ENCODE assay signal across 22 mouse cellular contexts in the genomic region with DNA sequence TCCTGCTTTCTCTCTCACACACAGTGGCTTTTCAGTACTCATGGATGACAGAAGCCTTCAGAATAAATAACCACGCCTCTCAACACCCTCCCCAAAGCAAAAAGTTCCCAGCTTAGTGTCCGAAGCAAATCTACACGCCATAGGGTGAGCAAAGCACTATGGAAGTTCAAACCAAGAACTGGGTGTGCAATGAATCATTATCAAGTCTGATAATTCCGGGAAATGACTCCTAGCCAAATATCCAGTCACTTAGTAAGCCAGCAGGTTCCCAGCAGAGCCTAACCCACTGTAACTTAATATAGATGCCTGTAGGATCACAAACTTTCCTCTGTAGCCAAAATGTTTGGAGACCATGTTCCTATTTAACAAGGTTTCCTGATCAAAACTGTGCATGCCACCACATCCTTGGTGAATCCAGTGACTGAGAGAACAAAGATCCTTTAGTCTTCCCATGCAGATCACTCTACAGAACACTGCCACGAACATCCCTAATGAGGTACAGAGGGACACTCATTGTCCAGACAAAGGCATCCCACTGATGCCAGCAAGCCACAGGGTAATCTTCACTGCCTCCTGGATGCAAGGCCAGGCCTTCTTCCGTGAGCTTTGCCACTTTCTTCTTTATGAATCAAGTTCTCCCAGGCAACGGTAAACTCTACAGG. TPM values are rescaled to one million over a fixed set of nuclear protein-coding genes. Genes with fewer than 3 reads are reported as not detected.
"Had no signal": no experiment of that assay in that cellular context is flagged by ENCODE, and none has a peak within 500 bp of the region (broad histone marks: within the 10 kb centered on the region; RNA-seq: fewer than 3 reads in every experiment).

No protein-coding gene starts in this region.

- H3K36me3 ChIP-seq: liver, embryonic 15.5 days; midbrain, embryonic 10.5 days; neural tube, embryonic 12.5 days had no signal

- H3K4me1 ChIP-seq: liver, embryonic 15.5 days; neural tube, embryonic 12.5 days had no signal

- DNase-seq: kidney, adult 11 months; kidney, postnatal 10 days; layer of hippocampus, postnatal 36 days; lung, postnatal 10 days; lung, postnatal 4 days; midbrain, embryonic 14.5 days; right cerebral cortex, postnatal 14 days; thymus, postnatal 36 days had no signal

- H3K4me2 ChIP-seq: liver, embryonic 11.5 days; liver, embryonic 15.5 days; lung, embryonic 14.5 days; neural tube, embryonic 12.5 days had no signal

- H3K27me3 ChIP-seq: liver, embryonic 15.5 days; neural tube, embryonic 12.5 days had no signal

- H3K4me3 ChIP-seq: liver, embryonic 15.5 days; midbrain, embryonic 10.5 days; neural tube, embryonic 12.5 days had no signal

RNA-seq across cellular contexts. Expression of gene Defb47, which starts 5.9 kb away (rescaled TPM):
- total RNA-seq: layer of hippocampus, postnatal 36 days; left cerebral cortex, postnatal 36 days; megakaryocyte, adult 5-6 weeks; neutrophil, adult 5-6 weeks had no signal
- polyA plus RNA-seq: kidney, embryonic 14.5 days; large intestine, adult 2 months; limb, embryonic 14.5 days; liver, embryonic 11.5 days; liver, embryonic 15.5 days; lung, embryonic 14.5 days; midbrain, embryonic 10.5 days; neural tube, embryonic 12.5 days; spleen, adult 2 months; stomach, embryonic 16.5 days; thymus, postnatal 0 days had no signal

RNA-seq across cellular contexts. Expression of gene Defb48, which starts 7.7 kb away (rescaled TPM):
- total RNA-seq: layer of hippocampus, postnatal 36 days; left cerebral cortex, postnatal 36 days; megakaryocyte, adult 5-6 weeks; neutrophil, adult 5-6 weeks had no signal
- polyA plus RNA-seq: kidney, embryonic 14.5 days; large intestine, adult 2 months; limb, embryonic 14.5 days; liver, embryonic 11.5 days; liver, embryonic 15.5 days; lung, embryonic 14.5 days; midbrain, embryonic 10.5 days; midbrain, embryonic 14.5 days; neural tube, embryonic 12.5 days; spleen, adult 2 months; stomach, embryonic 16.5 days; thymus, postnatal 0 days had no signal

RNA-seq across cellular contexts. Expression of gene Defb43, which starts 19.6 kb away (rescaled TPM):
- total RNA-seq: layer of hippocampus, postnatal 36 days; left cerebral cortex, postnatal 36 days; megakaryocyte, adult 5-6 weeks; neutrophil, adult 5-6 weeks had no signal
- polyA plus RNA-seq: kidney, embryonic 14.5 days; large intestine, adult 2 months; limb, embryonic 14.5 days; liver, embryonic 11.5 days; liver, embryonic 15.5 days; lung, embryonic 14.5 days; midbrain, embryonic 10.5 days; midbrain, embryonic 14.5 days; neural tube, embryonic 12.5 days; spleen, adult 2 months; stomach, embryonic 16.5 days; thymus, postnatal 0 days had no signal

RNA-seq across cellular contexts. Expression of gene Defb42, which starts 54.8 kb away (rescaled TPM):
- total RNA-seq: layer of hippocampus, postnatal 36 days; left cerebral cortex, postnatal 36 days; megakaryocyte, adult 5-6 weeks; neutrophil, adult 5-6 weeks had no signal
- polyA plus RNA-seq: large intestine, adult 2 months; liver, embryonic 15.5 days; lung, embryonic 14.5 days; midbrain, embryonic 10.5 days; neural tube, embryonic 12.5 days had no signal

RNA-seq across cellular contexts. Expression of gene Defb30, which starts 57.8 kb away (rescaled TPM):
- total RNA-seq: layer of hippocampus, postnatal 36 days; left cerebral cortex, postnatal 36 days; megakaryocyte, adult 5-6 weeks; neutrophil, adult 5-6 weeks had no signal
- polyA plus RNA-seq: kidney, embryonic 14.5 days; large intestine, adult 2 months; limb, embryonic 14.5 days; liver, embryonic 11.5 days; liver, embryonic 15.5 days; lung, embryonic 14.5 days; midbrain, embryonic 10.5 days; midbrain, embryonic 14.5 days; neural tube, embryonic 12.5 days; spleen, adult 2 months; stomach, embryonic 16.5 days; thymus, postnatal 0 days had no signal
